In genomic region chr3:83147273-83148054, GRCm38 (mm10) we compare ENCODE assay signal across 26 mouse cellular contexts. TPM values are rescaled to one million over a fixed set of nuclear protein-coding genes. Genes with fewer than 3 reads are reported as not detected.
DNase-seq lines count a peak whose midpoint lies in the region; ATAC-seq and TF ChIP-seq lines count a peak whose summit lies in the region.
"Had no signal": no experiment of that assay in that cellular context is flagged by ENCODE, and none has a peak within 500 bp of the region (broad histone marks: within the 10 kb centered on the region; RNA-seq: fewer than 3 reads in every experiment).

No protein-coding gene starts in this region.

- H3K27me3 ChIP-seq in hindbrain, embryonic 10.5 days (ENCODE audit: insufficient read depth, poor library complexity, severe bottlenecking), result no peaks in the 10 kb centered on the region
- no peaks in the 10 kb centered on the region for H3K27me3 ChIP-seq in hindbrain, postnatal 0 days (ENCODE audit: insufficient read depth, low read length)
- no peaks in the 10 kb centered on the region for H3K27me3 ChIP-seq in forebrain, postnatal 0 days (ENCODE audit: insufficient read depth, low read length)
- H3K27me3 ChIP-seq in hindbrain, embryonic 16.5 days (replicated peaks; ENCODE audit: control insufficient read depth, insufficient read depth, low read length), result no peaks in the 10 kb centered on the region
- H3K27me3 ChIP-seq in neural tube, embryonic 14.5 days (ENCODE audit: control insufficient read depth, insufficient read depth, low read length), result no peaks in the 10 kb centered on the region
- H3K27me3 ChIP-seq in liver, embryonic 11.5 days (replicated peaks; ENCODE audit: control insufficient read depth, insufficient read depth, low read length), result no peaks in the 10 kb centered on the region
- H3K27me3 ChIP-seq: embryonic facial prominence, embryonic 15.5 days; kidney, embryonic 15.5 days; limb, embryonic 13.5 days; liver, embryonic 13.5 days had no signal

- DNase-seq in hindbrain, embryonic 10.5 days (ENCODE audit: low spot score), result no peak
- no peak for DNase-seq in hindbrain, postnatal 0 days (ENCODE audit: low spot score)
- peak; percentile 4 for DNase-seq in forebrain, postnatal 0 days
- DNase-seq in cerebellum, postnatal 14 days, result no peak
- DNase-seq in liver, embryonic 11.5 days (ENCODE audit: low spot score), result no peak
- DNase-seq: adrenal gland, postnatal 25 days; cerebellum, adult 8-10 months; gastrocnemius, postnatal 10 days; heart, adult 11 months; kidney, adult 11 months; kidney, postnatal 36 days; layer of hippocampus, postnatal 36 days; liver, embryonic 13.5 days; lung, adult 2 months; lung, postnatal 14 days; right cerebral cortex, postnatal 14 days had no signal

- H3K27ac ChIP-seq in hindbrain, embryonic 10.5 days, result peak overlapping the region; percentile 73
- no peak overlapping the region for H3K27ac ChIP-seq in hindbrain, postnatal 0 days
- peak overlapping the region; percentile 70 for H3K27ac ChIP-seq in forebrain, postnatal 0 days (ENCODE audit: low read depth, low read length)
- no peak overlapping the region for H3K27ac ChIP-seq in hindbrain, embryonic 16.5 days (ENCODE audit: low read depth, low read length)
- H3K27ac ChIP-seq in neural tube, embryonic 14.5 days (ENCODE audit: low read depth, low read length), result no peak overlapping the region
- H3K27ac ChIP-seq in liver, embryonic 11.5 days (ENCODE audit: low read depth, low read length), result no peak overlapping the region
- H3K27ac ChIP-seq: embryonic facial prominence, embryonic 15.5 days; kidney, embryonic 15.5 days; limb, embryonic 13.5 days; liver, embryonic 13.5 days had no signal

- no peak for TF ChIP-seq CTCF in hindbrain, postnatal 0 days (IDR thresholded peaks at IDR 0.05; ENCODE audit: low read depth)
- no peak for TF ChIP-seq CTCF in forebrain, postnatal 0 days (IDR thresholded peaks at IDR 0.05; ENCODE audit: low read depth)

- no peak overlapping the region for H3K4me2 ChIP-seq in hindbrain, postnatal 0 days (ENCODE audit: low read depth, low read length)
- H3K4me2 ChIP-seq in forebrain, postnatal 0 days (ENCODE audit: low read depth), result no peak overlapping the region
- H3K4me2 ChIP-seq in hindbrain, embryonic 16.5 days (ENCODE audit: low read length), result no peak overlapping the region
- H3K4me2 ChIP-seq in neural tube, embryonic 14.5 days (ENCODE audit: low read depth, low read length), result no peak overlapping the region
- H3K4me2 ChIP-seq in liver, embryonic 11.5 days, result no peak overlapping the region
- H3K4me2 ChIP-seq: embryonic facial prominence, embryonic 15.5 days; heart, embryonic 11.5 days; kidney, embryonic 15.5 days; limb, embryonic 13.5 days; liver, embryonic 13.5 days had no signal

- no peak for ATAC-seq in hindbrain, postnatal 0 days
- peak; percentile 50; the same call in 1 of the 2 replicates for ATAC-seq in forebrain, postnatal 0 days
- peak; percentile 67; the same call in 1 of the 2 replicates for ATAC-seq in hindbrain, embryonic 16.5 days
- ATAC-seq in neural tube, embryonic 14.5 days (ENCODE audit: low read depth), result peak; percentile 50; the same call in 1 of the 2 replicates
- no peak for ATAC-seq in liver, embryonic 11.5 days (replicated peaks; ENCODE audit: low FRiP score)

- no peak overlapping the region for H3K9ac ChIP-seq in hindbrain, postnatal 0 days (replicated peaks; ENCODE audit: low read length)
- H3K9ac ChIP-seq in forebrain, postnatal 0 days, result no peak overlapping the region
- H3K9ac ChIP-seq in hindbrain, embryonic 16.5 days (ENCODE audit: low read depth, low read length), result no peak overlapping the region
- no peak overlapping the region for H3K9ac ChIP-seq in neural tube, embryonic 14.5 days (replicated peaks; ENCODE audit: low read depth, low read length)
- H3K9ac ChIP-seq in liver, embryonic 11.5 days (ENCODE audit: low read depth, low read length), result no peak overlapping the region
- H3K9ac ChIP-seq: embryonic facial prominence, embryonic 15.5 days; kidney, embryonic 15.5 days; limb, embryonic 13.5 days; liver, embryonic 13.5 days had no signal

- 76% methylated on average over 6 of the region's 6 CpGs for WGBS in hindbrain, embryonic 10.5 days
- WGBS in hindbrain, postnatal 0 days, result 66% methylated on average over 6 of the region's 6 CpGs
- WGBS in forebrain, postnatal 0 days, result 76% methylated on average over 6 of the region's 6 CpGs
- 67% methylated on average over 6 of the region's 6 CpGs for WGBS in hindbrain, embryonic 16.5 days
- WGBS in neural tube, embryonic 14.5 days, result 65% methylated on average over 6 of the region's 6 CpGs
- 72% methylated on average over 6 of the region's 6 CpGs for WGBS in liver, embryonic 11.5 days

- no peak overlapping the region for H3K4me3 ChIP-seq in hindbrain, embryonic 10.5 days
- no peak overlapping the region for H3K4me3 ChIP-seq in hindbrain, postnatal 0 days (ENCODE audit: low read length)
- H3K4me3 ChIP-seq in forebrain, postnatal 0 days (ENCODE audit: low read depth, low read length), result no peak overlapping the region
- no peak overlapping the region for H3K4me3 ChIP-seq in hindbrain, embryonic 16.5 days (ENCODE audit: low read length)
- no peak overlapping the region for H3K4me3 ChIP-seq in neural tube, embryonic 14.5 days (ENCODE audit: low read depth, low read length)
- H3K4me3 ChIP-seq in liver, embryonic 11.5 days (ENCODE audit: low read depth, low read length), result no peak overlapping the region
- H3K4me3 ChIP-seq: embryonic facial prominence, embryonic 15.5 days; kidney, embryonic 15.5 days; limb, embryonic 13.5 days; liver, embryonic 13.5 days had no signal

- peaks cover 14% of the 10 kb centered on the region for H3K4me1 ChIP-seq in hindbrain, embryonic 10.5 days (replicated peaks)
- H3K4me1 ChIP-seq in hindbrain, postnatal 0 days (ENCODE audit: insufficient read depth, low read length), result peaks cover 5% of the 10 kb centered on the region; the same call in 1 of the 2 replicates
- H3K4me1 ChIP-seq in forebrain, postnatal 0 days (ENCODE audit: insufficient read depth), result peaks cover 7% of the 10 kb centered on the region
- H3K4me1 ChIP-seq in hindbrain, embryonic 16.5 days (ENCODE audit: control insufficient read depth, insufficient read depth, low read depth, low read length), result peaks cover 6% of the 10 kb centered on the region; the same call in 1 of the 2 replicates
- no peaks in the 10 kb centered on the region for H3K4me1 ChIP-seq in neural tube, embryonic 14.5 days (ENCODE audit: control insufficient read depth, insufficient read depth, low read length)
- H3K4me1 ChIP-seq in liver, embryonic 11.5 days (replicated peaks; ENCODE audit: control insufficient read depth, insufficient read depth, low read length), result no peaks in the 10 kb centered on the region
- H3K4me1 ChIP-seq: embryonic facial prominence, embryonic 15.5 days; limb, embryonic 13.5 days; liver, embryonic 13.5 days had no signal

- no peaks in the 10 kb centered on the region for H3K36me3 ChIP-seq in hindbrain, embryonic 10.5 days
- H3K36me3 ChIP-seq in hindbrain, postnatal 0 days (ENCODE audit: insufficient read depth, low read length), result no peaks in the 10 kb centered on the region
- H3K36me3 ChIP-seq in forebrain, postnatal 0 days (ENCODE audit: insufficient read depth), result no peaks in the 10 kb centered on the region
- H3K36me3 ChIP-seq in hindbrain, embryonic 16.5 days (ENCODE audit: control insufficient read depth, insufficient read depth, low read length), result no peaks in the 10 kb centered on the region
- no peaks in the 10 kb centered on the region for H3K36me3 ChIP-seq in neural tube, embryonic 14.5 days (ENCODE audit: control insufficient read depth, insufficient read depth, low read length)
- H3K36me3 ChIP-seq in liver, embryonic 11.5 days (ENCODE audit: control insufficient read depth, insufficient read depth, low read length), result no peaks in the 10 kb centered on the region
- H3K36me3 ChIP-seq: embryonic facial prominence, embryonic 15.5 days; kidney, embryonic 15.5 days; limb, embryonic 13.5 days; liver, embryonic 13.5 days had no signal

- H3K9me3 ChIP-seq in hindbrain, embryonic 10.5 days, result no peaks in the 10 kb centered on the region
- no peaks in the 10 kb centered on the region for H3K9me3 ChIP-seq in hindbrain, postnatal 0 days (ENCODE audit: low read length)
- H3K9me3 ChIP-seq in forebrain, postnatal 0 days (ENCODE audit: low read length), result no peaks in the 10 kb centered on the region
- H3K9me3 ChIP-seq in hindbrain, embryonic 16.5 days (ENCODE audit: control insufficient read depth, low read length), result no peaks in the 10 kb centered on the region
- no peaks in the 10 kb centered on the region for H3K9me3 ChIP-seq in neural tube, embryonic 14.5 days (ENCODE audit: control insufficient read depth, low read length)
- no peaks in the 10 kb centered on the region for H3K9me3 ChIP-seq in liver, embryonic 11.5 days (ENCODE audit: control insufficient read depth, low read length)
- H3K9me3 ChIP-seq: embryonic facial prominence, embryonic 15.5 days; kidney, embryonic 15.5 days; limb, embryonic 13.5 days; liver, embryonic 13.5 days had no signal

RNA-seq across cellular contexts. Expression of gene Dchs2, which starts 19.7 kb away (rescaled TPM):
- polyA plus RNA-seq in hindbrain, embryonic 10.5 days (2016; fragmentation: Nextera tagmentation; extraction: Ambion mirVana), result 0.42 and 0.59 TPM in 2 replicates
- 10.5 and 11.1 TPM in 2 replicates for total RNA-seq in hindbrain, postnatal 0 days (2014; rRNA removed)
- 0.48 and 0.55 TPM in 2 replicates for polyA plus RNA-seq in hindbrain, postnatal 0 days (2015; fragmentation: Nextera tagmentation; extraction: Ambion mirVana)
- 5.8 and 8.5 TPM in 2 replicates for total RNA-seq in forebrain, postnatal 0 days (2014; rRNA removed)
- 0.29 and 0.48 TPM in 2 replicates for polyA plus RNA-seq in forebrain, postnatal 0 days (2015; fragmentation: Nextera tagmentation; extraction: Ambion mirVana)
- polyA plus RNA-seq in hindbrain, embryonic 16.5 days (2015; fragmentation: Nextera tagmentation; extraction: Ambion mirVana), result 0.89 and 0.92 TPM in 2 replicates
- polyA plus RNA-seq in neural tube, embryonic 14.5 days (2014; fragmentation: Nextera tagmentation; extraction: Ambion mirVana), result 2.6 and 3.1 TPM in 2 replicates
- polyA plus RNA-seq in liver, embryonic 11.5 days (2014; fragmentation: Nextera tagmentation; extraction: Ambion mirVana), result 0.04 and 0.13 TPM in 2 replicates
- total RNA-seq: common myeloid progenitor, adult 5-6 weeks; hematopoietic stem cell, adult 5-6 weeks; megakaryocyte progenitor cell, adult 5-6 weeks; neutrophil, adult 5-6 weeks had no signal

Comparison
In these comparisons a context has a peak if more than half of its experiments do, and no peak if none do; other contexts are left out.
1. H3K27ac ChIP-seq: peak in hindbrain, embryonic 10.5 days (single experiment) and forebrain, postnatal 0 days (single experiment); none in hindbrain, postnatal 0 days (single experiment), hindbrain, embryonic 16.5 days (single experiment), neural tube, embryonic 14.5 days (single experiment) and liver, embryonic 11.5 days (single experiment).
2. ATAC-seq: peak in forebrain, postnatal 0 days (single experiment), hindbrain, embryonic 16.5 days (single experiment) and neural tube, embryonic 14.5 days (single experiment); none in hindbrain, postnatal 0 days (single experiment) and liver, embryonic 11.5 days (single experiment).